Mouse (Mus musculus): ENCODE data around the gene Nme7. TPM values are rescaled to one million over a fixed set of nuclear protein-coding genes. Genes with fewer than 3 reads are reported as not detected.
A peak's percentile ranks its signal among the peaks of the same experiment; 100 is the strongest.

Nme7 gene
- polyA plus RNA-seq, 1 experiment from 2014 or later = 16.1 TPM

DNA sequence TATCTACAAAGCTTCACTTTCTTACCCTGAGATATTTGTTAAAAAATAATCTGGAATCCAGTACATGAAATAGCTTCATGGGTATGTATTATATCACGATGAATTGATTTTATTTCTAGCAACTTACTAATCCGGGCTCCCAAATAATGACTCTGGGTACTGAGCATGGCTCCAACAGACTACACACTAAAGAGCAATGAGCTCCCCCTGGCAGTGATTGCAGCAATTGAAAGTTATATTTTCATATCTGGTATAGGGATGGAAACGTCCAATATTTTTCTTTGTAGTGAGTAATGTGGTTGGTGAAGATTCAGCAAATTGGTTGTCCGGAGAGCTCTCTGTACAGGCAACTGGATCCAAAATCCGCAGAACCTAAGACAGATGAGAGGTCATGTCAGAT, 11.9 kb upstream of the Nme7 start:
- Histone ChIP-seq H3K36me3 (peaks cover 42% of the 10 kb centered on the region), H3K4me3 (no peak overlapping the region), H3K9ac (no peak overlapping the region), H3K27ac (no peak overlapping the region), H3K27me3 (no peaks in the 10 kb centered on the region), H3K4me1 (replicated peaks) (no peaks in the 10 kb centered on the region), H3K4me2 (no peak overlapping the region), H3K9me3 (replicated peaks) (no peaks in the 10 kb centered on the region)
- no peak for ATAC-seq (replicated peaks; ENCODE audit: insufficient number of reproducible peaks, insufficient read depth, low FRiP score, low read depth)
- WGBS = 86% methylated on average over 5 of the region's 5 CpGs

DNA sequence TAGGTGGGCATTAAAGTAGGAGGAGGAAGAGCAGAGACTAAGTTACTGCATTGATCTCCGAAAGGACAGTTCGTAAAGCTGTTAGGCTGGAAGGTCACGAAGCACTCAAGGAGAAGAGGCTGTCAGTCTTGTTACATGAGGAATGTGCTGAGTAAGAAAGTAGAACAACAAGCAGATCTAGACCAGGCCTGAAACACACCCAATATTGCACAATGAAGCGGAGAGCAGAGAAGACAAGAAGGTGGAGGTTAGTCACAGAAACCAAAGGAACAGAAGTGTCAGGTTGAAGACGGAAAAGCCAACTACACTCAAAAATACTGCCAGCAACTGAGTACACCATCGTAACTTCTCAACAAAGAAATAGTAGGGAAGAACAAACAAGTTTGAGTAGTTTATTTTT, 9.8 kb upstream of the Nme7 start:
- H3K4me1 ChIP-seq (replicated peaks) = no peaks in the 10 kb centered on the region
- H3K9ac ChIP-seq = no peak overlapping the region
- WGBS = 80% methylated on average over 6 of the region's 6 CpGs
- ATAC-seq (replicated peaks; ENCODE audit: insufficient number of reproducible peaks, insufficient read depth, low FRiP score, low read depth) = no peak
- H3K4me3 ChIP-seq = no peak overlapping the region
- no peaks in the 10 kb centered on the region for H3K27me3 ChIP-seq
- peaks cover 60% of the 10 kb centered on the region for H3K36me3 ChIP-seq
- H3K27ac ChIP-seq = no peak overlapping the region
- no peak overlapping the region for H3K4me2 ChIP-seq
- H3K9me3 ChIP-seq (replicated peaks) = no peaks in the 10 kb centered on the region

DNA sequence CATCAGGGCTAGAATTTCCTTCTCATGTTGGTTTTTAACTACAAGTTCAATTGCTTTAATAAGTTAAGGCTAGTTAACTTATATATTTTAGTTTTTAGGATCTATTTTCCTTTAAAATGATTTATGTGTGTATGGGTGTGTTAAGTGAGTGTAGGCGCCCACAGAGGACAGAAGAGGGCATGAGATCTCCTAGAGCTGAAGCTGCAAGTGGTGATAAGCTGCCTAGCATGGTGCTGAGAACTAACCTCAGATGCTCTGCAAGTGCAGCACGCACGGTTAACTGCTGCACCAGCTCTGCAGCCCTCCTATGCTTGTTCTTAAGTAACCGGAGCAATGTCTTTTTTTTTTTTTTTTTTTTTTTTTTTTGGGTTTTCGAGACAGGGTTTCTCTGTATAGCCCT, 7.4 kb upstream of the Nme7 start:
- Histone ChIP-seq H3K4me2 (no peak overlapping the region), H3K4me3 (no peak overlapping the region), H3K4me1 (replicated peaks) (no peaks in the 10 kb centered on the region), H3K36me3 (peaks cover 62% of the 10 kb centered on the region), H3K27me3 (no peaks in the 10 kb centered on the region), H3K27ac (no peak overlapping the region), H3K9ac (no peak overlapping the region), H3K9me3 (replicated peaks) (no peaks in the 10 kb centered on the region)
- no peak for ATAC-seq (replicated peaks; ENCODE audit: insufficient number of reproducible peaks, insufficient read depth, low FRiP score, low read depth)
- 92% methylated on average over 4 of the region's 5 CpGs for WGBS

GRCm38 (mm10) chr1:164301949-164302348, 2.0 kb upstream of the Nme7 start:
- Histone ChIP-seq H3K36me3 (peaks cover 54% of the 10 kb centered on the region), H3K4me3 (no peak overlapping the region), H3K9me3 (replicated peaks) (no peaks in the 10 kb centered on the region), H3K4me2 (no peak overlapping the region), H3K27ac (no peak overlapping the region), H3K27me3 (no peaks in the 10 kb centered on the region), H3K4me1 (replicated peaks) (peaks cover 4% of the 10 kb centered on the region), H3K9ac (no peak overlapping the region)
- WGBS = 82% methylated on average over 4 of the region's 4 CpGs
- no peak for ATAC-seq (replicated peaks; ENCODE audit: insufficient number of reproducible peaks, insufficient read depth, low FRiP score, low read depth)

GRCm38 (mm10) chr1:164307124-164307751, 3.3 kb downstream of the Nme7 start, which contains the start of gene Blzf1:
Gene Blzf1 (minus strand): TSS chr1:164307489.
- under 1% methylated on average over 35 of the region's 35 CpGs for WGBS
- H3K4me3 ChIP-seq = peak within 1 kb of the TSS; percentile 88
- peak; percentile 99 for ATAC-seq (replicated peaks; ENCODE audit: insufficient number of reproducible peaks, insufficient read depth, low FRiP score, low read depth)

DNA sequence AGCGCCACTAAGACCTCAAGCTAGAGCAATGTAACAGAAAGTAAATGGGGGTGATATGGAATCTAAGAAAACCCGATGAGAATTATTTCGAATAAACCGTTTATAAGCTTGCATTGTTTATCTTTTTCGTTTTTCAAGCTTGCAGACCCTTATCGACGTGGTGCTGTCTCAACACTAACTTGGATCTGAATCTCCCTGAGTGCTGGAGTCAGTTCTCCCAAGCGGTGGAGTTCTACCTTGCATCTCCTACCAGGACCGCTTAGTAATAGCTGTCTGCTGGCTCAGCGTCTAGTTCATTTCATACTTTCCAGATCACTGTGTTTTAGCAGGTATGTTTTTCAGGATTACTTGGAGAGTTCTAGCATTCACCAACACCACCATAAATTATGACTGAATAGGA, 4.0 kb downstream of the Nme7 start:
- WGBS = 9% methylated on average over 10 of the region's 10 CpGs
- ATAC-seq (replicated peaks; ENCODE audit: insufficient number of reproducible peaks, insufficient read depth, low FRiP score, low read depth) = no peak
- no peak overlapping the region for H3K27ac ChIP-seq

More at GRCm38 (mm10) chr1:164307124-164307751, 3.3 kb downstream of the Nme7 start, which contains the start of gene Blzf1:
- H3K27me3 ChIP-seq = no peaks in the 10 kb centered on the region
- H3K36me3 ChIP-seq = peaks cover 8% of the 10 kb centered on the region
- H3K4me2 ChIP-seq = peak within 1 kb of the TSS; percentile 80
- peak within 1 kb of the TSS; percentile 74 for H3K27ac ChIP-seq
- H3K9me3 ChIP-seq (replicated peaks) = no peaks in the 10 kb centered on the region
- peak within 1 kb of the TSS; percentile 81 for H3K9ac ChIP-seq
- H3K4me1 ChIP-seq (replicated peaks) = peaks cover 10% of the 10 kb centered on the region

DNA sequence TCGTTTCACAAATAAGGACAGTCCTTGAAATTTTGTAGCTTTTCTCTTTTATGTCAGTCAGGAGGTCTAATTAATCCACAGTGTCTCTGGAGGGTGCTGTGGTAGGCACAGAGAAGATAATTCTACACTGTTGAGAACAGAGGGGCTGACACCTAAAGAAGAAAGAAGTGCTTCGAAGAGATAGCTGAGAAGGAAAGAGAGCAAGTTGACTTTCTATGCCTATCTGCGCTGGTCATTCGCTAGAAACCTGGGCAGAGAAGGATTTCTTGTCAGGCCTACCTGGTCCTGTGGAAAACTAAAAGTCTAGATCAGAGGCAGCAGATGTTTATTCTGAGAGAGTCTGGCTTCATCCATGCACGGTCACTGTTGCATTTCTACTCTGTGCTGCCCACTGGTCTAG, 10.2 kb downstream of the Nme7 start:
- Histone ChIP-seq H3K9me3 (replicated peaks) (no peaks in the 10 kb centered on the region), H3K27me3 (no peaks in the 10 kb centered on the region), H3K4me3 (no peak overlapping the region), H3K4me2 (no peak overlapping the region), H3K36me3 (peaks cover 6% of the 10 kb centered on the region), H3K27ac (no peak overlapping the region), H3K4me1 (replicated peaks) (peaks cover 11% of the 10 kb centered on the region), H3K9ac (no peak overlapping the region)
- no peak for ATAC-seq (replicated peaks; ENCODE audit: insufficient number of reproducible peaks, insufficient read depth, low FRiP score, low read depth)
- 91% methylated on average over 5 of the region's 5 CpGs for WGBS

More for the DNA sequence above, 4.0 kb downstream of the Nme7 start:
- Histone ChIP-seq H3K27me3 (no peaks in the 10 kb centered on the region), H3K4me2 (peak overlapping the region; percentile 80), H3K9ac (peak overlapping the region; percentile 53; the same call in 1 of the 2 replicates), H3K9me3 (replicated peaks) (no peaks in the 10 kb centered on the region), H3K4me3 (peak overlapping the region; percentile 88), H3K36me3 (peaks cover 3% of the 10 kb centered on the region; the same call in 1 of the 2 replicates), H3K4me1 (replicated peaks) (peaks cover 10% of the 10 kb centered on the region)

DNA sequence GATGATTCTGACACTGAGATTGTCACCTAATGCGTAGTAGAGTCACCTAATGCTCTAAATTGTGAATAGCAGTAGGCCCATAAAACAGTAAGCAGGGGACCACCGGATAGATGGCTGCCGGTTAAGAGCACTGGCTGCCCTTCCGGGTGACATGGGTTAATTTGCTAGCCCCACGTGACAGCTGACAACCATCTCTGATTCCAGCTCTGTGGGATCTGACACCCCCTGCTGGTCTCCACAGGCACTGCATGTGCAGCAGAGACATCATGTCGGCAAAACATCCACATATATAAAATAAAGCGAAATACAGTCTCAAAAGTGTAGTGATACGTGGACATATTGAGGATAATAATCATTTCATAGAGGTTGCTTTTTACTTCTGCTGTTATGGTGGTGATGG, 11.3 kb downstream of the Nme7 start:
- H3K4me3 ChIP-seq = no peak overlapping the region
- ATAC-seq (replicated peaks; ENCODE audit: insufficient number of reproducible peaks, insufficient read depth, low FRiP score, low read depth) = no peak
- H3K9ac ChIP-seq = no peak overlapping the region
- no peaks in the 10 kb centered on the region for H3K9me3 ChIP-seq (replicated peaks)
- peaks cover 6% of the 10 kb centered on the region for H3K36me3 ChIP-seq
- H3K27ac ChIP-seq = no peak overlapping the region
- no peak overlapping the region for H3K4me2 ChIP-seq
- WGBS = 77% methylated on average over 8 of the region's 8 CpGs
- no peaks in the 10 kb centered on the region for H3K27me3 ChIP-seq
- H3K4me1 ChIP-seq (replicated peaks) = peaks cover 18% of the 10 kb centered on the region

- Histone ChIP-seq H3K9ac (no peak overlapping the region), H3K9me3 (replicated peaks) (no peaks in the 10 kb centered on the region), H3K27me3 (no peaks in the 10 kb centered on the region), H3K4me2 (no peak overlapping the region), H3K36me3 (peaks cover 6% of the 10 kb centered on the region), H3K4me3 (no peak overlapping the region), H3K27ac (no peak overlapping the region), H3K4me1 (replicated peaks) (peaks cover 30% of the 10 kb centered on the region)
- 22% methylated on average over 3 of the region's 3 CpGs for WGBS
- no peak for ATAC-seq (replicated peaks; ENCODE audit: insufficient number of reproducible peaks, insufficient read depth, low FRiP score, low read depth)
Measured at GRCm38 (mm10) chr1:164316697-164317096, 12.8 kb downstream of the Nme7 start.

DNA sequence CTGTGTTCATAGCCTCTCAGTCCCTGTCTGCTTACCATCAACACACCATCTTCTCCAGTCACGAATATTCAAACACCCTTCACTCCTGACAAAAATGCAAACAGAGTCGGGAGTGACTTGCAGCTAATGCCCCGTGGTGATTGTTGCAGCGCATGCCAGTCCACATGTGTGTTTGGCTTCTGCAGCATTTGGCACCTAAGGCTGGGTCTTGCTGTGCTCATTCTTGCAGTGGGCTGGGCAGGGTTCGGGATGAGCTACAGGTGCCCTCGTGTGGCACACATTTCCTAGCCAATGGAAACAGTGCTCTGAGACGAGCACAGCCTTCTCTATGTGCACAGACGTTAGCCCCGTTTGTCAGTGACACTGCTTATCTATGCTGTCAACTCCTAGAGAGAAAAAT, 13.3 kb downstream of the Nme7 start:
- no peak overlapping the region for H3K9ac ChIP-seq
- WGBS = 49% methylated on average over 9 of the region's 9 CpGs
- H3K4me3 ChIP-seq = no peak overlapping the region
- H3K27ac ChIP-seq = no peak overlapping the region
- H3K9me3 ChIP-seq (replicated peaks) = no peaks in the 10 kb centered on the region
- peaks cover 32% of the 10 kb centered on the region for H3K4me1 ChIP-seq (replicated peaks)
- H3K27me3 ChIP-seq = no peaks in the 10 kb centered on the region
- H3K4me2 ChIP-seq = no peak overlapping the region
- ATAC-seq (replicated peaks; ENCODE audit: insufficient number of reproducible peaks, insufficient read depth, low FRiP score, low read depth) = no peak
- H3K36me3 ChIP-seq = peaks cover 6% of the 10 kb centered on the region

DNA sequence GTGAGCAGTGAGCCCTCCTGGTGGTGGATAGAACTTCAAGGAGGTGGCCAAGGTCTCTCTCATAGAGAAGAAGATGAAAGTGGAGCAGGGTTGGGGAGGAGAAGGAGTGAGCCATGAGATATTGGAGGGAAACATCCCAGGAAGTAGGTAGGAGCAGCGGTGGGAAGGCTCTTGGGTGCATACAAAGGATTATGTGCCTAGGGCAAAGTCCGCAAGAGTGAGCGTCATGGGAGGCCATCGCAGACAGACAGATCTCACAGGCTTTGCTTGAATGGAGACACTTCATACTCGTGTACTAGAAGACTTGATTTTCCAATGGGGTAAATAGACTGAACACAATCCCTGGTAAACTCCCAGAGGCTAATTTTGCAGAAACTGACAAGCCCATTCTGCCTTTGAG, 14.6 kb downstream of the Nme7 start:
- H3K27ac ChIP-seq = no peak overlapping the region
- no peak for ATAC-seq (replicated peaks; ENCODE audit: insufficient number of reproducible peaks, insufficient read depth, low FRiP score, low read depth)

DNA sequence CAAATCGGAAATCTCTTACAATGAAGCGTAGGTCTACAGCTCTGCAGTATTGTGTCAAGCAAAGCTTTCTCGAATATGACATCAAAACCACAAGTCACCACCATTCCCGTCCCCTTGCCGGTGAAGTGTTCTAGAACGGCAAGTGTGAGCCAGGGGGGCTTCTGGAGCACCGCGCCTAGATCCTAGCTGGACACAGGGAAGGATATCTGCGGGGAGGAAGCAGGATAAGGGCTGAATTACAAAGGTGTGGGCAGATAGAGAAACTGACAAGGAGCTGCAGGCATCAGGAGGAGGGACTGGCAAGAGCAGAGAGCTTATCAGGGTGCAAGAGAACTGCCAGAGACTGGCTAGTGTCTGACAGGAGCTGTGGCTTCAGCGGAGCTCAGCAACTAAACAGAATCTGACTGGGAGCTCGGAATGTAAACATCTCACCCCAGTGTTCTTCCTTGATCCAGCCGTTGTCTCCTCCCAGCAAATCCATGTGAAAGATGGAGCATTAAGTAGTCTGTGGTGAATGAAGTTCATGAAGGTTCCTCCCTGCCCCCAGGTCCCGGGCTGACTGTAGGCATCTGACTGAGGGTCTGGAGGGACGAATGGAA, 15.7 kb downstream of the Nme7 start:
- H3K9me3 ChIP-seq (replicated peaks) = no peaks in the 10 kb centered on the region
- ATAC-seq (replicated peaks; ENCODE audit: insufficient number of reproducible peaks, insufficient read depth, low FRiP score, low read depth) = peak; percentile 35; the same call in 1 of the 2 replicates
- peak overlapping the region; percentile 55 for H3K4me2 ChIP-seq
- peak overlapping the region; percentile 61 for H3K27ac ChIP-seq
- H3K4me3 ChIP-seq = peak overlapping the region; percentile 15
- WGBS = 30% methylated on average over 14 of the region's 14 CpGs
- H3K4me1 ChIP-seq (replicated peaks) = peaks cover 32% of the 10 kb centered on the region
- no peaks in the 10 kb centered on the region for H3K36me3 ChIP-seq
- H3K27me3 ChIP-seq = no peaks in the 10 kb centered on the region
- no peak overlapping the region for H3K9ac ChIP-seq

More for the DNA sequence above, 14.6 kb downstream of the Nme7 start:
- no peak overlapping the region for H3K4me3 ChIP-seq
- peaks cover 6% of the 10 kb centered on the region for H3K36me3 ChIP-seq
- H3K9ac ChIP-seq = no peak overlapping the region
- no peaks in the 10 kb centered on the region for H3K27me3 ChIP-seq
- no peak overlapping the region for H3K4me2 ChIP-seq
- 96% methylated on average over 5 of the region's 5 CpGs for WGBS
- peaks cover 32% of the 10 kb centered on the region for H3K4me1 ChIP-seq (replicated peaks)
- no peaks in the 10 kb centered on the region for H3K9me3 ChIP-seq (replicated peaks)
